Mouse (Mus musculus) intestine, embryonic 14.5 days (tissue): ENCODE measurements around the gene Hoxd10. TPM values are rescaled to one million over a fixed set of nuclear protein-coding genes. Genes with fewer than 3 reads are reported as not detected.
A peak's percentile ranks its signal among the peaks of the same experiment; 100 is the strongest.

Experiments
- ATAC-seq: fragments of 200-750 bp; cut with Nextera tagmentation; replicated peaks from 2 replicates; pipeline ENCODE4 v1.8.0; 2017; ENCODE audit warnings: low read depth, moderate number of reproducible peaks, moderate TSS enrichment, moderate library complexity; ENCODE audit not compliant: low FRiP score, low TSS enrichment
- DNase-seq: peaks from one replicate; pipeline ENCODE4 v3.0.0-alpha.2; 2018; ENCODE audit warnings: low spot score
- H3K27ac ChIP-seq: fragments of 300-500 bp; sonication (generic); 2 replicates; pipeline ENCODE4 v1.5.1; 2014; ENCODE audit warnings: low read depth, mild to moderate bottlenecking, control low read depth
- H3K27me3 ChIP-seq: fragments of 300-500 bp; sonication (generic); replicated peaks from 2 replicates; pipeline ENCODE4 v1.6.1; 2014; ENCODE audit warnings: low read length, control low read depth; ENCODE audit not compliant: control insufficient read depth, insufficient read depth
- H3K36me3 ChIP-seq: fragments of 300-500 bp; sonication (generic); 2 replicates; pipeline ENCODE4 v1.6.1; 2014; ENCODE audit warnings: low read length, control low read depth; ENCODE audit not compliant: control insufficient read depth, insufficient read depth
- H3K4me1 ChIP-seq: fragments of 300-500 bp; sonication (generic); replicated peaks from 2 replicates; pipeline ENCODE4 v1.6.1; 2014; ENCODE audit warnings: low read length, control low read depth, mixed read lengths; ENCODE audit not compliant: control insufficient read depth, insufficient read depth
- H3K4me2 ChIP-seq: fragments of 300-500 bp; sonication (generic); 2 replicates; pipeline ENCODE4 v1.6.1; 2014; ENCODE audit warnings: low read length
- H3K4me3 ChIP-seq: fragments of 300-500 bp; sonication (generic); 2 replicates; pipeline ENCODE4 v1.5.1; 2014; ENCODE audit warnings: low read depth, low read length, control low read depth, mixed read lengths
- H3K9ac ChIP-seq: fragments of 300-500 bp; sonication (generic); 2 replicates; pipeline ENCODE4 v1.6.1; 2014; ENCODE audit warnings: mild to moderate bottlenecking, low read length
- H3K9me3 ChIP-seq: fragments of 300-500 bp; sonication (generic); 2 replicates; pipeline ENCODE4 v1.6.1; 2016; ENCODE audit warnings: low read length, control low read depth; ENCODE audit not compliant: control insufficient read depth
- WGBS: fragments of 180-500 bp; shearing (Covaris S2); extraction: QIAGEN DNeasy Blood & Tissue Kit; methylation state at CpG from one replicate; pipeline ENCODE4 v1.1.7; 2014; 5-methylcytosine and 5-hydroxymethylcytosine counted together
- polyA plus RNA-seq: library from polyadenylated mRNA; unstranded; fragments of >200 nt; fragmentation: Nextera tagmentation; extraction: Ambion mirVana; gene quantifications from 2 replicates; pipeline ENCODE4 v1.2.1, GENCODE M21; 2014

The Hoxd10 gene
- polyA plus RNA-seq, 1 experiment from 2014 or later, result 7.8 TPM

GRCm38 (mm10) chr2:74661685-74662084, 30.0 kb upstream of the Hoxd10 start:
- H3K4me2 ChIP-seq, result peak overlapping the region; percentile 39
- peak overlapping the region; percentile 21 for H3K4me3 ChIP-seq
- peak; percentile 87 for DNase-seq
- no peaks in the 10 kb centered on the region; the same call in 1 of the 2 replicates for H3K4me1 ChIP-seq
- H3K36me3 ChIP-seq, result no peaks in the 10 kb centered on the region
- no peak overlapping the region for H3K27ac ChIP-seq
- H3K9ac ChIP-seq, result no peak overlapping the region
- no peak for ATAC-seq
- H3K27me3 ChIP-seq, result peaks cover 100% of the 10 kb centered on the region
- H3K9me3 ChIP-seq, result no peaks in the 10 kb centered on the region
- WGBS, result 1% methylated on average over 14 of the region's 14 CpGs

DNA sequence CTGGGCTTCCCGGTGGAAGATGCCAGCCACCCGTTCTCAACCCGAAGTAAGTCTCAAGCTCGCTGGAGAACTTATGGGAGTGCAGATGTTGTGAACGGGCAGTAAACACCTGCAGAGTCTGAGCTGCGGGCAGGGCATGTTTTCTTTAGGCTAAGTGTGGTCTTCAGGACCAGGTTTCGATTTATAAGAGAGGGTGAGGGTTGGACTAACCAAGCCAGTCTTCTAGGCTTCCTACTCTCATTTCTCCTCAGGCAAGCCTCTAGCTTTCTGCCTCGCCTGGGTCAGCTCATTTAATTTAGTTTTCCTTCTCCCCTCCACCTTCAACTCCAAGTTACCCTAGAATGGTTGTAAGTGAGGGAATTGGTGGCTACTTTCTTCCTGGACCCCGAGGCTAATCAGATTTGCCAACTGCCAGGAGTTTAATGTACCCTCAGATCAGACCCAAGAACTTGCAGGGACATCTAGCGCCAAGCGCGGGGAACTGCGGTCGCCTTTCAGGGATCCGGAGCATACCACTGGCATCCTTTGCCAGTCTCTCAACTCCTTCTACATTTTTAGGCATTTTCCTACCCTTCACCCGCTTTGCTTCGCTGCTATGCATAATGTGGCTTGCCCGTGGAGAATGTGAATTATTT, 28.3 kb upstream of the Hoxd10 start:
- peaks cover 6% of the 10 kb centered on the region for H3K4me1 ChIP-seq
- ATAC-seq, result no peak
- DNase-seq, result peak; percentile 73
- 5% methylated on average over 18 of the region's 18 CpGs for WGBS
- no peaks in the 10 kb centered on the region for H3K9me3 ChIP-seq
- H3K36me3 ChIP-seq, result no peaks in the 10 kb centered on the region
- H3K27me3 ChIP-seq, result peaks cover 100% of the 10 kb centered on the region
- H3K9ac ChIP-seq, result no peak overlapping the region
- no peak overlapping the region for H3K4me2 ChIP-seq
- no peak overlapping the region for H3K27ac ChIP-seq
- H3K4me3 ChIP-seq, result no peak overlapping the region

GRCm38 (mm10) chr2:74666411-74666810, 25.3 kb upstream of the Hoxd10 start:
- Histone ChIP-seq H3K27me3 (peaks cover 100% of the 10 kb centered on the region), H3K4me2 (no peak overlapping the region), H3K27ac (no peak overlapping the region), H3K4me1 (peaks cover 6% of the 10 kb centered on the region; the same call in 1 of the 2 replicates), H3K9ac (no peak overlapping the region), H3K9me3 (no peaks in the 10 kb centered on the region), H3K4me3 (no peak overlapping the region), H3K36me3 (no peaks in the 10 kb centered on the region)
- WGBS, result 4% methylated on average over 7 of the region's 7 CpGs
- ATAC-seq (no peak), DNase-seq (peak; percentile 55)

DNA sequence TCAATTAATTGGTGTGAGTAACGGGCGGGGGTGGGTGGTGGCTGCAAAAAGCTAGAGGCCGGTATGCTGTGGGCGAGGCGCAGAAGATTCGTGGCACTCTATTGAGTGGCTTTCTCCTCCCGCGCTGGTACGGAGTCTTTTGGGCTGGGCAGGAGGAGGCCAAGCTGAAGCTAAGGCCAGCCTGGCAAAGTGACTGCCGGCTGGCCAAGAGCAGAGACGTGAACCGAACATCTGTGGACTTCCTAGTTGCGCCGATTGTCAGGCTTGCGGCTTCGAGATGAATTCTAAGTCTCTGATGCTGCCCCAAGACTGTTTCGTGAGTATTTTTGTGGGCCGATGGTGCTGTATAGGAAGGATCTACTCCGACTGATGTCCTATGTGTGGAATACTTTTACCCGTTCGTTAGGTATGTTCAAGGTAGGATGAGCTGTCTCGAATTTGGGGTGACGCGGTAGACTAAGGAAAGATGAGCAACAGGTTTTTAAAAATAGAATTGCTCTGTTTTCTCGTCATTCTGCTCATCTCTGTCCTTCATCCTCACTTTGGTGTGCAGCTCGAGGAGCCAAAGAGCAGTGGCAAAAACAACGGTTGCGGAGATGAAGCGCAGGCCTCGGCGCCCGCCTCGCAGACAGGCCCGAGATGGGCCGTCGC, 24.4 kb upstream of the Hoxd10 start:
- Histone ChIP-seq H3K27ac (no peak overlapping the region), H3K4me3 (no peak overlapping the region), H3K9me3 (no peaks in the 10 kb centered on the region), H3K4me1 (peaks cover 6% of the 10 kb centered on the region; the same call in 1 of the 2 replicates), H3K27me3 (peaks cover 100% of the 10 kb centered on the region), H3K36me3 (no peaks in the 10 kb centered on the region), H3K4me2 (no peak overlapping the region; the same call in 1 of the 2 replicates), H3K9ac (no peak overlapping the region)
- WGBS, result 1% methylated on average over 36 of the region's 36 CpGs
- peak; percentile 76 for DNase-seq
- no peak for ATAC-seq

DNA sequence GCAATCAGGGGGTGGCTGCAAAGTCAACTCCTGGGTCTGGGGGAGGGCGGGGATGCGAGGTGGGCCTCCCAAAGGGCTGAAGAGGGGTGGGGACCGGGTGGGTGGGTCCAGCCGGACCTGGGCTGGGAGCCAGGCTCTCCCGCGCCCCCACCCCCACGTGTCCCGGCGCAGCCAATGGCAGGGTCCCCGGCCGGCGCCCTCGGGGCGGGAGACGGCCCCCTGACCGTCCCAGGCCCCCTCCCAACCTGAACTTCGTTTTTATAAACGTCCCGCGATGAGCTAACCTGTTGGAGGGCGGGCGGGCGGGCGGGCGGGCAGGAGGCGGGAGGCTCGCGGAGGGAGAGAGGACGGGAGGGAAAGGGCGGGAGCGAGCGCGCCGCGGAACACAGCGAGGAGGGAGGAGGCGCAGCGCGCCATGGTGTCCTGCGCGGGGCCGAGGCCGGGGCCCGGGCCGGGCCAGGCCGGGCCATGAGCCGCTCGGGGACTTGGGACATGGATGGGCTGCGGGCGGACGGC, 23.8 kb upstream of the Hoxd10 start, which contains the start of gene Hoxd13:
Gene Hoxd13, plus strand, starts transcription at position 469 of the 516 bp plus-strand sequence.
- H3K9me3 ChIP-seq, result no peaks in the 10 kb centered on the region
- H3K27ac ChIP-seq, result no peak within 1 kb of the TSS
- H3K36me3 ChIP-seq, result no peaks in the 10 kb centered on the region
- WGBS, result under 1% methylated on average over 35 of the region's 51 CpGs
- DNase-seq (peak; percentile 68), ATAC-seq (peak; percentile 70)
- H3K4me1 ChIP-seq, result peaks cover 6% of the 10 kb centered on the region; the same call in 1 of the 2 replicates
- peaks cover 100% of the 10 kb centered on the region for H3K27me3 ChIP-seq
- H3K9ac ChIP-seq, result peak within 1 kb of the TSS; percentile 25; the same call in 1 of the 2 replicates
- H3K4me2 ChIP-seq, result peak within 1 kb of the TSS; percentile 54
- H3K4me3 ChIP-seq, result peak within 1 kb of the TSS; percentile 37

GRCm38 (mm10) chr2:74668370-74669229, 23.1 kb upstream of the Hoxd10 start:
- H3K4me2 ChIP-seq, result peak overlapping the region; percentile 54
- DNase-seq, result peak; percentile 81
- under 1% methylated on average over 68 of the region's 74 CpGs for whole genome bisulfite sequencing
- peak; percentile 26 for ATAC-seq
- H3K27me3 ChIP-seq, result peaks cover 100% of the 10 kb centered on the region
- peak overlapping the region; percentile 25; the same call in 1 of the 2 replicates for H3K9ac ChIP-seq
- peaks cover 6% of the 10 kb centered on the region; the same call in 1 of the 2 replicates for H3K4me1 ChIP-seq
- H3K27ac ChIP-seq, result no peak overlapping the region
- peak overlapping the region; percentile 37 for H3K4me3 ChIP-seq
- H3K9me3 ChIP-seq, result no peaks in the 10 kb centered on the region
- H3K36me3 ChIP-seq, result no peaks in the 10 kb centered on the region

DNA sequence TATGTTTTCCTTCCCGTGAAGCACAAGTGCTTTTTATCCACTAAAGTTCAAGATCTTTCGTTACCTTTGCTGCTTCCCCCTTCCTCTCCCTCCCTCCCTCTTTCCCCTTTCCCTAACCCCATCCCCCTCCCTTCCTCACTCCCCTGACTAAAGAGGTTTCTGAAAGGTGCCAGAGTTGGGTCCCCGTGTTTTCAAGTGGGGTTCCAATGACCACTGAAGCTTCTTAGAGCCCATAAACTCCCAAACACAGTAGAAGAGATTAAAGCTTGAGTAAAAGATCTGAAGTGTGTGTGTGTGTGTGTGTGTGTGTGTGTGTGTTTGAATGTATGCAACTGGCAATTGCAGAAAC, 22.5 kb upstream of the Hoxd10 start:
- ATAC-seq, result no peak
- DNase-seq, result peak; percentile 49
- H3K27ac ChIP-seq, result no peak overlapping the region

GRCm38 (mm10) chr2:74669650-74670235, 22.0 kb upstream of the Hoxd10 start:
- WGBS, result 3% methylated on average over 14 of the region's 14 CpGs
- ATAC-seq (no peak), DNase-seq (peak; percentile 77)
- Histone ChIP-seq H3K9me3 (no peaks in the 10 kb centered on the region), H3K27ac (no peak overlapping the region), H3K36me3 (no peaks in the 10 kb centered on the region), H3K4me2 (0 out of 2 replicates have a peak overlapping the region, but pooled peaks have one; percentile 6), H3K27me3 (peaks cover 100% of the 10 kb centered on the region), H3K9ac (no peak overlapping the region), H3K4me3 (no peak overlapping the region), H3K4me1 (peaks cover 6% of the 10 kb centered on the region; the same call in 1 of the 2 replicates)

More for the DNA sequence above, 22.5 kb upstream of the Hoxd10 start:
- WGBS, result 0% methylated on average over 3 of the region's 3 CpGs
- H3K36me3 ChIP-seq, result no peaks in the 10 kb centered on the region
- no peaks in the 10 kb centered on the region for H3K9me3 ChIP-seq
- no peak overlapping the region for H3K4me2 ChIP-seq
- H3K4me3 ChIP-seq, result peak overlapping the region; percentile 37; the same call in 1 of the 2 replicates
- H3K27me3 ChIP-seq, result peaks cover 100% of the 10 kb centered on the region
- H3K9ac ChIP-seq, result no peak overlapping the region
- peaks cover 6% of the 10 kb centered on the region; the same call in 1 of the 2 replicates for H3K4me1 ChIP-seq
